In genomic region chr9:31435415-31435814, GRCm38 (mm10) we compare ENCODE assay signal across 25 mouse cellular contexts. TPM values are rescaled to one million over a fixed set of nuclear protein-coding genes. Genes with fewer than 3 reads are reported as not detected.
DNase-seq lines count a peak whose midpoint lies in the region; ATAC-seq and TF ChIP-seq lines count a peak whose summit lies in the region.
"Had no signal": no experiment of that assay in that cellular context is flagged by ENCODE, and none has a peak within 500 bp of the region (broad histone marks: within the 10 kb centered on the region; RNA-seq: fewer than 3 reads in every experiment).

No protein-coding gene starts in this region.

- no peak for ATAC-seq in lung, postnatal 0 days
- ATAC-seq: forebrain, embryonic 15.5 days had no signal

- no peak for TF ChIP-seq CTCF in heart, adult 2 months (IDR thresholded peaks at IDR 0.05)
- no peak for TF ChIP-seq CTCF in ES-Bruce4 (IDR thresholded peaks at IDR 0.05; ENCODE audit: low read depth, low read length)
- TF ChIP-seq CTCF in lung, postnatal 0 days (IDR thresholded peaks at IDR 0.05), result no peak

- H3K27ac ChIP-seq in heart, adult 2 months, result no peak overlapping the region
- peak overlapping the region; percentile 90 for H3K27ac ChIP-seq in ES-Bruce4 (ENCODE audit: insufficient read depth, low read length)
- H3K27ac ChIP-seq in lung, postnatal 0 days (ENCODE audit: low read length), result no peak overlapping the region
- H3K27ac ChIP-seq: embryonic facial prominence, embryonic 10.5 days; embryonic facial prominence, embryonic 13.5 days; forebrain, embryonic 12.5 days; forebrain, embryonic 15.5 days; heart, embryonic 13.5 days; hindbrain, embryonic 15.5 days had no signal

- no peak for TF ChIP-seq POLR2A in heart, adult 2 months (IDR thresholded peaks at IDR 0.05; ENCODE audit: insufficient read depth, low read depth, low read length)
- no peak for TF ChIP-seq POLR2A in ES-Bruce4 (IDR thresholded peaks at IDR 0.05; ENCODE audit: insufficient read depth, low read length)

- no peaks in the 10 kb centered on the region for H3K9me3 ChIP-seq in ES-Bruce4 (replicated peaks; ENCODE audit: control insufficient read depth, insufficient read depth, low read length, poor library complexity, severe bottlenecking)
- H3K9me3 ChIP-seq in lung, postnatal 0 days (ENCODE audit: low read length), result no peaks in the 10 kb centered on the region
- H3K9me3 ChIP-seq: embryonic facial prominence, embryonic 10.5 days; embryonic facial prominence, embryonic 13.5 days; forebrain, embryonic 12.5 days; forebrain, embryonic 15.5 days; heart, embryonic 13.5 days; hindbrain, embryonic 15.5 days had no signal

- H3K36me3 ChIP-seq in heart, adult 2 months (ENCODE audit: control insufficient read depth, insufficient read depth, low read length), result no peaks in the 10 kb centered on the region
- no peaks in the 10 kb centered on the region for H3K36me3 ChIP-seq in ES-Bruce4 (ENCODE audit: control insufficient read depth, insufficient read depth, low read length, poor library complexity, severe bottlenecking)
- no peaks in the 10 kb centered on the region for H3K36me3 ChIP-seq in lung, postnatal 0 days (ENCODE audit: insufficient read depth, low read length)
- H3K36me3 ChIP-seq: embryonic facial prominence, embryonic 10.5 days; embryonic facial prominence, embryonic 13.5 days; forebrain, embryonic 12.5 days; forebrain, embryonic 15.5 days; heart, embryonic 13.5 days; hindbrain, embryonic 15.5 days had no signal

- intact Hi-C loops in heart, adult 2 months (cut with DNase I), result no loop called here
- intact Hi-C loops in left cerebral cortex, postnatal 14 days (cut with DNase I), result no loop called here

- H3K4me1 ChIP-seq in heart, adult 2 months (ENCODE audit: control insufficient read depth, insufficient read depth, low read length), result no peaks in the 10 kb centered on the region
- H3K4me1 ChIP-seq in ES-Bruce4 (ENCODE audit: control insufficient read depth, insufficient read depth, low read length), result peaks cover 3% of the 10 kb centered on the region
- no peaks in the 10 kb centered on the region for H3K4me1 ChIP-seq in lung, postnatal 0 days (ENCODE audit: insufficient read depth, low read depth, low read length)
- H3K4me1 ChIP-seq: embryonic facial prominence, embryonic 13.5 days; forebrain, embryonic 12.5 days; forebrain, embryonic 15.5 days; heart, embryonic 13.5 days; hindbrain, embryonic 15.5 days had no signal

- H3K27me3 ChIP-seq in heart, adult 2 months (ENCODE audit: control insufficient read depth, insufficient read depth, low read length), result no peaks in the 10 kb centered on the region
- H3K27me3 ChIP-seq in ES-Bruce4 (ENCODE audit: control insufficient read depth, insufficient read depth, low read length, poor library complexity, severe bottlenecking), result no peaks in the 10 kb centered on the region
- H3K27me3 ChIP-seq in lung, postnatal 0 days (replicated peaks; ENCODE audit: insufficient read depth, low read length), result no peaks in the 10 kb centered on the region
- H3K27me3 ChIP-seq: embryonic facial prominence, embryonic 13.5 days; forebrain, embryonic 12.5 days; forebrain, embryonic 15.5 days; heart, embryonic 13.5 days; hindbrain, embryonic 15.5 days had no signal

- no peak overlapping the region for H3K4me3 ChIP-seq in heart, adult 2 months
- H3K4me3 ChIP-seq in ES-Bruce4 (ENCODE audit: low read depth, low read length), result no peak overlapping the region
- H3K4me3 ChIP-seq in lung, postnatal 0 days (ENCODE audit: low read depth, low read length), result no peak overlapping the region
- H3K4me3 ChIP-seq: embryonic facial prominence, embryonic 10.5 days; embryonic facial prominence, embryonic 13.5 days; erythroblast, embryonic 14.5 days; forebrain, embryonic 12.5 days; forebrain, embryonic 15.5 days; heart, embryonic 13.5 days; hindbrain, embryonic 15.5 days had no signal

- WGBS in heart, adult 2 months, result 80% methylated on average over 8 of the region's 8 CpGs
- WGBS in lung, postnatal 0 days, result 87% methylated on average over 8 of the region's 8 CpGs

- DNase-seq in heart, adult 11 months, result peak; percentile 18
- DNase-seq in heart, adult 2 months, result no peak
- peak; percentile 64 for DNase-seq in ZHBTc4 (ENCODE audit: low read depth, low spot score)
- DNase-seq in lung, postnatal 0 days (ENCODE audit: low spot score), result no peak
- no peak for DNase-seq in left cerebral cortex, postnatal 14 days (ENCODE audit: low spot score in 2 of 2)
- DNase-seq: adrenal gland, postnatal 10 days; adrenal gland, postnatal 36 days; cerebellum, adult 18-20 months; cerebellum, adult 9-11 months; cerebellum, postnatal 25 days; embryo, embryonic 11 days; gastrocnemius, postnatal 25 days; heart, postnatal 14 days; heart, postnatal 4 days; kidney, adult 2 months had no signal

- TF ChIP-seq EP300 in heart, adult 2 months (IDR thresholded peaks at IDR 0.05; ENCODE audit: insufficient read depth, low read depth, low read length), result no peak
- TF ChIP-seq EP300 in ES-Bruce4 (IDR thresholded peaks at IDR 0.05; ENCODE audit: insufficient read depth, low read depth, low read length), result no peak
- TF ChIP-seq EP300 in lung, postnatal 0 days (IDR thresholded peaks at IDR 0.05), result no peak

- no peak overlapping the region for H3K9ac ChIP-seq in heart, adult 2 months (ENCODE audit: low read depth, low read length)
- H3K9ac ChIP-seq in ES-Bruce4 (ENCODE audit: low read depth, poor library complexity, severe bottlenecking), result no peak overlapping the region
- H3K9ac ChIP-seq in lung, postnatal 0 days (replicated peaks; ENCODE audit: low read depth), result no peak overlapping the region
- H3K9ac ChIP-seq: embryonic facial prominence, embryonic 13.5 days; forebrain, embryonic 12.5 days; forebrain, embryonic 15.5 days; heart, embryonic 13.5 days; hindbrain, embryonic 15.5 days had no signal

- no peaks in the 10 kb centered on the region for H3K79me2 ChIP-seq in heart, adult 2 months (replicated peaks; ENCODE audit: control insufficient read depth, insufficient read depth, low read length)

- no peak overlapping the region for H3K4me2 ChIP-seq in lung, postnatal 0 days (replicated peaks; ENCODE audit: low read depth, low read length)
- H3K4me2 ChIP-seq: embryonic facial prominence, embryonic 13.5 days; forebrain, embryonic 12.5 days; forebrain, embryonic 15.5 days; heart, embryonic 13.5 days; hindbrain, embryonic 15.5 days had no signal

RNA-seq across cellular contexts. Expression of gene Tmem45b, which starts 28.8 kb away (rescaled TPM):
- 1 to 10 TPM in 1 of 2 experiments, under 1 TPM in 1; 0.76 to 1.0 TPM for total RNA-seq in heart, adult 2 months (2021)
- polyA plus RNA-seq in heart, adult 2 months (2012; rRNA removed), result 11.0 and 18.9 TPM in 2 replicates
- 1.6 and 1.8 TPM in 2 replicates for polyA plus RNA-seq in ES-Bruce4 (2011; ENCODE audit: insufficient read depth, insufficient read length, low read depth, missing spikeins)
- 0.20 TPM in 1 of 2 replicates, not detected in the other for polyA plus RNA-seq in lung, postnatal 0 days (2015; fragmentation: Nextera tagmentation; extraction: Ambion mirVana)
- total RNA-seq in left cerebral cortex, postnatal 14 days (2021), result not detected
- total RNA-seq: MEL had no signal
- polyA plus RNA-seq: embryonic facial prominence, embryonic 10.5 days; erythroblast, embryonic 14.5 days; heart, embryonic 13.5 days; hindbrain, embryonic 11.5 days; hindbrain, embryonic 15.5 days had no signal

RNA-seq across cellular contexts. Expression of gene Nfrkb, which starts 49.4 kb away (rescaled TPM):
- 1 to 10 TPM; 8.9 to 9.1 TPM for total RNA-seq in heart, adult 2 months (2021)
- 9.9 and 12.5 TPM in 2 replicates for polyA plus RNA-seq in heart, adult 2 months (2012; rRNA removed)
- 26.3 and 26.6 TPM in 2 replicates for polyA plus RNA-seq in ES-Bruce4 (2011; ENCODE audit: insufficient read depth, insufficient read length, low read depth, missing spikeins)
- polyA plus RNA-seq in lung, postnatal 0 days (2015; fragmentation: Nextera tagmentation; extraction: Ambion mirVana), result 13.0 and 13.3 TPM in 2 replicates
- 10 to 100 TPM; 29.3 to 30.3 TPM for total RNA-seq in left cerebral cortex, postnatal 14 days (2021)

Comparison
In these comparisons a context has a peak if more than half of its experiments do, and no peak if none do; other contexts are left out.
1. DNase-seq: peak in heart, adult 11 months (single experiment) and ZHBTc4 (single experiment); none in heart, adult 2 months (0 of 2), lung, postnatal 0 days (single experiment) and left cerebral cortex, postnatal 14 days (0 of 2).